Mouse (Mus musculus): ENCODE measurements around the gene Sec16a. TPM values are rescaled to one million over a fixed set of nuclear protein-coding genes. Genes with fewer than 3 reads are reported as not detected.
A peak's percentile ranks its signal among the peaks of the same experiment; 100 is the strongest.
"Not testable (repeated sequence)": the region's sequence is repeated elsewhere in the genome, so short reads cannot be mapped to it uniquely, and the experiment has no call there.

The Sec16a gene
- total and polyA plus RNA-seq, 3 experiments = 46.4 to 84.9 (median 70.8) TPM

DNA sequence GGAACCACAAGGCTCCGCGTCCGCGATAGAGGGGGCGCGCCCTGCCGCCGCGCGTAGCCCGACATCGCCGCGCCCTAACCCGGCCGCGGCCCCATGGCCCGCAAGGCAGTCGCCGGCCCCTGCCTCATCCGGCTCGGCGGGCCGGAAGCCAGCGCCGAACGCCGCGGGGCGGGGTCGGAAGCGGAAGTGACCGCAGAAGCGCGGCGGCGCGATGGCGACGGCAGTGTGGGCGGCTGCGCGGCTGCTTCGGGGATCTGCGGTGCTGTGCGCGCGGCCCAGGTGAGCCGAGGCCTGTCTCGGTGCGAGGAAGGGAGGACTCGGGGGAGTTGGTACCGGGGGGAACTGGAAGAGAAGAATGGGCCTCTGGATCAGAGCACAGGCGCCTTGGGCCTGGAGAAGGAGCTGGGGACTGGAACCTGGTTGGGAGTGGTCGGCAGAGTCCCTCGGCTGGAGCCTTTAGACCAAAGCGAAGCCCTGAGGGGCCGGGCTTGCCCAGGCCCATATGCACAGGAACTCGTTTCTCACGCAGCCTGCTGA, 55.8 kb downstream of the Sec16a start, which contains the start of the genes Entr1 and Pmpca:
Gene Entr1, minus strand, starts transcription at position 163 of the 537 bp plus-strand sequence.
Gene Pmpca, plus strand, starts transcription at position 186 of the 537 bp plus-strand sequence.
- DNase-seq = peak; percentile 92

DNA sequence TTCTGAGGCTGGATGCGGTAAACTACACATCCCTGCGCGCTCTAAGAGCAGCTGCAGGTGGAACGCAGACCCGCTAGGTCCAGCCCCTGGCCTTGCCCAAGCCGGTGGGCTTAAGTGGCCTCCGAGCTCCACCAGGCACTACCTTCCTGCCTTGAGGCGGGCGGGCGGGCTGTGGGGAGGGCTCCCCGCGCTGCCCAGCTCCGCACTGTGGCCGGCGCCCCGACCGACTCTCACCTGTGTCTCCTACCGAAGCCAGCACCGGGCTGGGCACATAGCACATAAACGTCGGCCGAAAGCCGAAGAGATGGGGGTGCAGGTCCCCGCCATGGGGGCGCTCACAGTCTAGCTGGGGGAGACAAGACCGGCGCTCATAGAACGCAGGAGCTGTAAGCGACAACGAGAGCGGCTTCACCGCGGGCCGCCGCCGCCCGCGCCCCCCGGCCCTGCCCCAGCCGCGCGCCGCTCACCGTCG, 56.3 kb downstream of the Sec16a start:
- peak; percentile 16 for DNase-seq

DNA sequence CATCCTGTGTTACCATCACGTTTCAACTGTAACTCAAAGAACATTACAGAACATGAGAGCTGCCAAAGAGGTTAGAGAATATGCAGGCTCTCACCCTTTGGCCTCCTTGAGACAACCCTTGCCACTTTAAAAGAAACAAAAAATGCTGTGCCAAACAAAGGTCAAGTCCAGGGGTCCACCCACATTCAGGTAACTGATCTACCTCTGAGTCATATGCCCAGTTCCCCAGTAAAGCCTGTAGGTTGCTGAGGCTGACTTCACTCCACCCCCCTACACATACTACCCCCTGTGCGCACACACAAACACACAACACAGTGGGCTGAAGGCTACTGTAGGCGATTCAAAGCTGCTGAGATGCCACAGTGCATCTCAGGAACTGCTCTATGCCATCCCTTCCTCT, 57.3 kb downstream of the Sec16a start:
- no peak for DNase-seq

DNA sequence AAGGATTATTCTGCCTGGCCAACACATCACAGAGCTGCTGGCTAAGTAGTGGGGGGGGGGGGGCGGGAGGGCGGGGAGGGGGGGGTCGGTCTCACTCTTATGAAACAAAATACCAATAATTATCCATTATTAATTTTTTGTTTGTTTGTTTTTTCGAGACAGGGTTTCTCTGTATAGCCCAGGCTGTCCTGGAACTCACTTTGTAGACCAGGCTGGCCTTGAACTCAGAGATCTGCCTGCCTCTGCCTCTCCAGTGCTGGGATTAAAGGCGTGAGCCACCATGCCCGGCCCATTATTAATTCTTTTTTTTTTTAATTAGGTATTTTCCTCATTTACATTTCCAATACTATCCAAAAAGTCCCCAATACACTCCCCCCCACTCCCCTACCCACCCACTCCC, 64.1 kb downstream of the Sec16a start:
- not testable (repeated sequence) for DNase-seq

DNA sequence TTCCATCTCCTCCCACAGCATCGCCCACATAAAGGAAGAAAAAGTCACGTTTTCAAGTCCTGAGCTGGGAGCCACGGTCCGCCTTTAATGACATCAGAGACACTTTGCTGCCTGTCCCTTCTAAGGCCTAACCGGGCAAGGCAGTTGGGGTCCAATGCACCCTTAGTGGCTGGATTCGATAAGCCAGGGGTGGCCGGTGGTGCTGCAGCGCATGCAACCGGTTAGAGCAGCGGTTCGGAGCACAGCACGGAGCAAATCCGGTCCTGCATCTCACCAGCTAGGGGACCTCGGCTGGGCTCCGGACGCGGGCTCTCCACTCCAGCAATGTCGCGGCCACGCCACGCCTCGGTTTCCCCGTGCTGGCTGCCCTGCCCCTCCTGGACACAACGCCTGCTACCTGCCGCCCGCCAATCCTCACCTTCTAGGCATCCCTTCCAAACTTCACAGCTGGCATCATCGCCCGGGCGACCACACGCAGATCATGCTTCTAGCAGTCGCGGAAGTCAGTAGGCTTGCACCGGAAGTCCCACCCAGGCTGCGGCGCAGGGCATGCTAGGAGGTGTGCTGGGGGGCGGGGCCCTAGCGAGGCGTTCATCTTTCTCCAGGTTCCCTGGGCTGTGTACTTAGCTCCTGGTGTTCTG, 64.8 kb downstream of the Sec16a start, which contains the start of gene Snapc4:
Gene Snapc4, minus strand, starts transcription at position 523 of the 641 bp plus-strand sequence.
- DNase-seq = peak; percentile 91

DNA sequence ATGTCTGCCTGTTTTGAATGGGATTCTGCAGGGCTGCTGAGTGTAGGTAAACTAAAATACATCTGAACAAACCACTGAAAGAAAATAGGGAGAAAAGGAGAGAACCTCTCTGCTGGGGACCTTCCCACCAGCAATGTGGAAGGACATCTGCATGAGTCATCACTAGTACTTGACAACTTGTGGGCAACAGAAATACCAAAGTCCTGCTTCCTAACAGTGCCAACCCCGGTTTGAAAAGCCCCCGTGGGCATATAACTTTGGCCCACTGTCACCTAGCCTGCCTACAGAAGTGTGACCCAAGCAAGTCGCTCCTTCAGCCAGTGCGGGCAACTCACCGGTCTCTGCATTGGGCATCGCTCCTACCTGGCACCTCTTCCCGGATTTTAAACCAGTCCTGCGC, 72.6 kb downstream of the Sec16a start:
- peak; percentile 29 for DNase-seq

DNA sequence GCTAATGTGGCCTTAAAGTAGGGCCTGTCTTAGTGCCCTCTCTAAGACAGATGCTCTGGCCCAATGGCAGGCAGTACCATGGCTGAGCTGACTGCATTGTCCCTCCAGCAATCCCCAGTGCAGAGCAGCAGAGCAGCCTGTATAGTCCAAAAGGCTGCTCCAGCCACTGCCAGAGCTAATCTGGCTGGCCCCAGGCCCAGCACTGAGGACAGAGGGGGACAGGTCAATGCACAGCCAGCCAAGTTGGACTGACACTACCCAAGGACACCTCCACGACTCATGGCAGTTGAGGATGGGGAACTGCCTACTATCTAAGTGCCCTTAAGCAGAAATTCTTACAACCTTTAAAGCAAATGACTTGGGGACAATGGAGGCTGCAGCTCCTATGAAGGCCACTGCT, 76.4 kb downstream of the Sec16a start:
- no peak for DNase-seq

DNA sequence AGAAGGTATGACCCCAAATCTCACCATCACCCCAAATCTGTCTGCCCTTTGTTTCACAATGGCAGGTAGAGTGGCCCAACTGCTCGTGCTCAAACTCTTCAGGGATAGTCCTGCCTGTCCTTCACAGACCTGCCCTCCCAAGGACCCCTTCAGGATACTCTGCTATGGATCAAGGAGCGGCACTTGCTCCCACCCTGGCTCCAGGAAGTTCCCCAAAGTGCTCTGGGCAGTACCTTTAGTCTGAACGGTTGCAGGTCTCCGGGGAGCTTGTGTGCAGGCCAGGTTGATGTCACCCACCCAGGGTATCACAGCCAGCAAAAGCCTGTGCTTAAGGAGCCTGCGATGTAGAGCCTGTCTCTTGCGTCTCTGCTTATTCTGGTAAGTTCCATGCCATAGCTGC, 77.1 kb downstream of the Sec16a start:
- DNase-seq = no peak

DNA sequence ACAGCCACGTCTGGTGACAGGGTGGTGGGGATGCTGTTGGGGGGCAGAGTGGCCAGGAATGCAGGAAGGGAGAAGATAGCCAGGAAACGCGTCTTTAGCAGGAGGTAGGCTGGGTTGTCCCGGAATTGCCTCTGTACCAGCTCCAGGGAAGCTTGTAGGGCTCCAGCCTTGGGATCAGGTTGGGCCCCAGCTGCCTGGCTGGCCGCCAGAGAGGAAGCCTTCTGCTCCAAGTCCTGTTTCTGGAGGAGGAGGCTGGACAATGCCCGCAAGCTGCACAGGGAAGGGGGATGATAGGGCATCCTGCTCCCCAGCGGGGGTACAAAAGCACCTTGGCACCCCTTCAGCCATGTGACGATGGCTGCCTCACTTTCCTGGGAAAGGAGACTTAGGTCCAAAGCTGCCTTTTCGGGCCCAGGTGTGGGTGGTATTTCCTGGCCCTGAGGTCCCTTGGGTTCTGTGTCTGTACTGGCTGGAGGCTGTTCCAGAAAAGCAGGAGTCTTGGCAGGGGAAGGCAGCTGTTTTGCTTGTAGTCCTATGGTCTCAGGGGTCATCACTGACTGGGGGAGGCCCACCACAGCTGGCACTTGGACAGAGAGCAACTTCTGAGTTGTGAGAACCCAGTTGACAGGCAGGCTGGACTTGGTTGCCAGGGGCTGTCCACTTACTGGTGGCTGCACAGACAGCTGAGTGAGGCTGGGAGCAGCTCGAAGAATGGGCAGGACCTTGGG, 80.1 kb downstream of the Sec16a start:
- DNase-seq = peak; percentile 81

DNA sequence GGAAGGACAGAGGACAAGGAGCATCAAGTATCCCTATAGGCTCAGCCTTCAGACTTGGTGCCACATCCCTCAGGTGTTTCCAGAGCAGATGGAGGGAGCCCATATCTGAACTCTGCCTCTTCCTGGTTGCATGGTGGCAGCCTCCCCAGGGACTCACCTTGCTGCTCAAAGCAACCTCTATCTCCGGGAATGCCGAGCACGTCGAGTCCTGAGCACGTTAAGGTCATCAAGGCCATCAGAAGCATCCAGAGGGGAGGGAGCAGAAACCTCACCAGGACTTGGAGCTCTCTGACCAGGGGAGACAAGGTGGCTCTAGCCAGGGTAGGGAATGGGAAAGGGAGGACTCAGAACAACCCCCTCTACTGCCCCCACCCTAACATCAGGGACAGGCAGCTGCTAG, 81.5 kb downstream of the Sec16a start:
- no peak for DNase-seq

DNA sequence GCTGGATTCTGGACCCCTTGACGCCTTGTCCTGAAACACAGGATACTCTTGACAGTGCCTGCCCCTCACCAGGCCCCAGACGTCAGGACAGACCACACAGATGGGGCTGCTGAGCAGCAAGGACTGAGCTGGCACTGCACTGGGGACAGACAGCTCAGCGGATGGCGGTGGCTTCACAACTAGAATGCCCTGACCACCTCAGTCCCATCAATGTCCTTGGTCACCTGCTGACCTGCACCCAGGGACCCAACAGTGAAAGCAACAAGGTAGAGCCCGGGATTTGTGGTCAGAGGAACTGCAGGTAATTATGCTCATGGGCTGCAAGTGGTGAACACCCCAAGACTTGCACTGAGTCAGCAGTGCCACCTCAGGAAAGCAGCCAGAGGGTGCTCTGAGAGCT, 82.0 kb downstream of the Sec16a start:
- DNase-seq = no peak

DNA sequence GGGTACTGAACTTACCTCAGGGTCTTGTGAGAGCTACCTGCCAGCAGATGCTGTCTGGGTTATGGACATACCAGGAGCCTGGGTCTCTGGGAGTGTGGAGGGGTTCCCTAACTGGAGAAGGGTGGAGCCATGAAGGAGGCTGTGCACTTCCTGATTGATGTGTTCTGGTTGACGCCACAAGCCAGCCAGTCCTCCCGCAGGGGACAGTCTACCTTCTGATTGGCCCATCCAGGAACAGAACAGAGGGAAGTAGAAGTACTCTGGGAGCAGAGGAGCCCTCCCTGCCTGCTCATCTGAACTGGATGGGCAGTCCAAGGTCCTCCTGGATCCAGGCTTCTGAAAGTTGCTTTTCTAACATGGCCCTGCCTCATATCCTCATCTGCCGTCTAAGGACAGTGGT, 84.2 kb downstream of the Sec16a start, which contains the start of gene Card9:
Gene Card9, minus strand, starts transcription at position 147 of the 400 bp plus-strand sequence.
- no peak for DNase-seq

DNA sequence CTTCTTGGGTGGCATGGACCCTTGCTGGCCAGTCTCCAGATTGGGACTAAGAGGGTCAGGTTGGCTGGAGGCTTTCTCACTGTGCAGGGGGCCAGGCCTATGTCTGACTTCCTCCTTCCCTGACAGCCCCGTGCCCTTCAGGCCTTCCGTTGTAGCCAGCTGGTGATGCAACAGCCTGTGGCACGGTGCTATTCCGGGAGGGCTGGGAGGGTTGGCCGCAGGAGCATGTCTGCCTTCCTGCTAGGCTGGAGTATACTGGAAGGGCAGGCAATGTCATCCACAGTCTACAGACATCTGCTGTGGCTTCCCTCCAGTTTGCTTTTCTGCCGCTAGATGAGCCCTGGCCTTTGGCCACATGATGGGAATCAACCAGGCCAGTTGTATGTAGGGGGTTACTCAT, 85.0 kb downstream of the Sec16a start:
- no peak for DNase-seq

Small RNA genes within 50 kb of the gene (microRNA-seq; reads per million reads assigned to microRNA genes)
- gene Mir6996 = 0 reads per million in 2 experiments

Other genes starting within 250 kb of the Sec16a start
- 1 to 10 TPM in 1 of 2 experiments, not detected in 1; 2.6 TPM for gene Lhx3, start 236.9 kb downstream of the Sec16a start, total RNA-seq (2021)
- 0.84 and 1.4 TPM in 2 replicates for gene Lhx3, start 236.9 kb downstream of the Sec16a start, polyA plus RNA-seq (2012; rRNA removed)
- gene Qsox2, start 207.7 kb downstream of the Sec16a start, total RNA-seq (2021) = 10 to 100 TPM; 16.6 to 22.5 TPM
- 24.3 and 25.4 TPM in 2 replicates for gene Qsox2, start 207.7 kb downstream of the Sec16a start, polyA plus RNA-seq (2012; rRNA removed)
- 1 to 10 TPM in 1 of 2 experiments, under 1 TPM in 1; 0.58 to 1.0 TPM for gene Ccdc187, start 150.7 kb downstream of the Sec16a start, total RNA-seq (2021)
- gene Ccdc187, start 150.7 kb downstream of the Sec16a start, polyA plus RNA-seq (2012; rRNA removed) = 0.51 and 0.83 TPM in 2 replicates
- 10 to 100 TPM in 1 of 2 experiments, 1 to 10 TPM in 1; 9.4 to 14.9 TPM for gene Gpsm1, start 129.7 kb downstream of the Sec16a start, total RNA-seq (2021)
- gene Gpsm1, start 129.7 kb downstream of the Sec16a start, polyA plus RNA-seq (2012; rRNA removed) = 20.0 and 24.1 TPM in 2 replicates
- gene Dnlz, start 93.1 kb downstream of the Sec16a start, total RNA-seq (2021) = 10 to 100 TPM; 20.6 to 25.6 TPM
- gene Dnlz, start 93.1 kb downstream of the Sec16a start, polyA plus RNA-seq (2012; rRNA removed) = 30.6 and 31.1 TPM in 2 replicates
- 1 to 10 TPM; 1.3 to 1.7 TPM for gene Card9, start 84.3 kb downstream of the Sec16a start, total RNA-seq (2021)
- gene Card9, start 84.3 kb downstream of the Sec16a start, polyA plus RNA-seq (2012; rRNA removed) = 4.9 and 5.0 TPM in 2 replicates
- gene Snapc4, start 64.6 kb downstream of the Sec16a start, total RNA-seq (2021) = 10 to 100 TPM; 19.1 to 23.3 TPM
- gene Snapc4, start 64.6 kb downstream of the Sec16a start, polyA plus RNA-seq (2012; rRNA removed) = 42.8 and 55.3 TPM in 2 replicates
- gene Entr1, start 55.9 kb downstream of the Sec16a start, total RNA-seq (2021) = 100 to 1,000 TPM in 1 of 2 experiments, 10 to 100 TPM in 1; 95.6 to 121 TPM
- 93.3 TPM in 2 replicates for gene Entr1, start 55.9 kb downstream of the Sec16a start, polyA plus RNA-seq (2012; rRNA removed)
- 100 to 1,000 TPM; 144 to 148 TPM for gene Pmpca, start 55.9 kb downstream of the Sec16a start, total RNA-seq (2021)
- gene Pmpca, start 55.9 kb downstream of the Sec16a start, polyA plus RNA-seq (2012; rRNA removed) = 50.1 and 79.3 TPM in 2 replicates
- gene Inpp5e, start 36.0 kb downstream of the Sec16a start, total RNA-seq (2021) = 10 to 100 TPM; 17.2 to 18.0 TPM
- 35.2 and 36.2 TPM in 2 replicates for gene Inpp5e, start 36.0 kb downstream of the Sec16a start, polyA plus RNA-seq (2012; rRNA removed)
- gene Notch1, start 71.4 kb upstream of the Sec16a start, total RNA-seq (2021) = 10 to 100 TPM; 17.6 to 21.1 TPM
- 37.1 and 49.2 TPM in 2 replicates for gene Notch1, start 71.4 kb upstream of the Sec16a start, polyA plus RNA-seq (2012; rRNA removed)
- 100 to 1,000 TPM in 1 of 2 experiments, 10 to 100 TPM in 1; 71.2 to 146 TPM for gene Egfl7, start 134.8 kb upstream of the Sec16a start, total RNA-seq (2021)
- gene Egfl7, start 134.8 kb upstream of the Sec16a start, polyA plus RNA-seq (2012; rRNA removed) = 355 and 444 TPM in 2 replicates
- gene Gm20532, start 141.4 kb upstream of the Sec16a start, total RNA-seq (2021) = not detected
- not detected in 2 replicates for gene Gm20532, start 141.4 kb upstream of the Sec16a start, polyA plus RNA-seq (2012; rRNA removed)
- gene Agpat2, start 159.2 kb upstream of the Sec16a start, total RNA-seq (2021) = 100 to 1,000 TPM; 469 to 591 TPM
- 584 and 714 TPM in 2 replicates for gene Agpat2, start 159.2 kb upstream of the Sec16a start, polyA plus RNA-seq (2012; rRNA removed)
- 10 to 100 TPM in 1 of 2 experiments, 1 to 10 TPM in 1; 6.9 to 15.7 TPM for gene Fam69b, start 183.2 kb upstream of the Sec16a start, total RNA-seq (2021)
- 21.8 and 33.4 TPM in 2 replicates for gene Fam69b, start 183.2 kb upstream of the Sec16a start, polyA plus RNA-seq (2012; rRNA removed)
- not detected for gene Lcn4, start 226.1 kb upstream of the Sec16a start, total RNA-seq (2021)
- gene Lcn4, start 226.1 kb upstream of the Sec16a start, polyA plus RNA-seq (2012; rRNA removed) = not detected in 2 replicates

Data from adrenal gland, adult 2 months (tissue).